Mouse (Mus musculus): ENCODE results near the gene Gpr1. TPM values are rescaled to one million over a fixed set of nuclear protein-coding genes. Genes with fewer than 3 reads are reported as not detected.

Gpr1 gene
- under 1 TPM; 0.25 to 0.87 (median 0.72) TPM for total RNA-seq (2022)

- no peak for DNase-seq (ENCODE audit: low spot score in 2 of 2)
Measured at GRCm38 (mm10) chr1:63214271-63214558, at the start of gene Gpr1. Gpr1 (minus strand) TSS chr1:63214543.

DNA sequence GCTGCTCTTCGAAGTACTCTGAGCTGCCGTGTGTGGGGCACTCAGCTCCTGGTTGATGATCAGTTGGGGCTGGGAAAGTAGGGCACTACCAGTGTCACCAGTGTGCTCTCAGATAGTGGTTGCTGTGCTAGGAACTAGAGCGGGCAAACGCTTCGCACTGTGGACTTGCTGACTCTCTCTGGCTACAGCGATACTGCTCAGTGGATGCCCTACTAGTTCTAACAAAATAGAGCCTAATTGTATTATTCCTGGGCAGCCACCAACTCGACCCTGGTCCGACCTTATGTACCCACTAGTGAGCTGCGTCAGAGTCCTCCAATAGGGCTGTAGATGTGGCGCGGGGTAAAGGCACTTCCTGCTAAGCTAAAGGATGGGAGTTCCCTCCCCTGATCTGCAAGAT, 49.3 kb upstream of the Gpr1 start:
- DNase-seq (ENCODE audit: low spot score in 2 of 2) = no peak

DNA sequence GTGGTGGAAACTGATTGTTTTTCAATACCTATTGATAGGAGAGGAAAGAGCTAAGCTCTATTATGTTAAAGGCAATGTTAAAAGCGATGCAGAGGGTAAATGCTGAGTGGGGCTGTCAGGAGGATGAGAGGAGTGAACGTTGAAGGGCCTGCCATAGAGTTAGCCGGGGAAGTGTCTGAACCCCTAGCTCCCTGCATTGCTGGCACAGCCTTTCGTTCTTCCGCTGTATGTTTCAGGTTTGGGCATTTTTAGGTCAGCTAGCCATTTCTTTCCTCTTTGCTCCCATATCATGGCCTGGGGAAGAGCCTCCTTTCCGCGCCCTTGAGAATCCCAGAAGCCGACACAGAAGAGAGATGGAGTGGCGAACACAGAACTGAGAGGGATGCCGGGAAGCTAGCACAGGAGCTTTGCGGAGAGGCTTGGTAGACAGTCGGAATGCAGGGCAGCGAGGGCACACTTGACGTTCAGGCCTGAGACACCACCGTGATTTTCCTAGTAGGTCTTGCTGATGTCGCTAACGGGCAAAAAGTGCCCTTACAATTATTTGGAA, 46.8 kb upstream of the Gpr1 start:
- DNase-seq (ENCODE audit: low spot score in 2 of 2) = no peak

DNA sequence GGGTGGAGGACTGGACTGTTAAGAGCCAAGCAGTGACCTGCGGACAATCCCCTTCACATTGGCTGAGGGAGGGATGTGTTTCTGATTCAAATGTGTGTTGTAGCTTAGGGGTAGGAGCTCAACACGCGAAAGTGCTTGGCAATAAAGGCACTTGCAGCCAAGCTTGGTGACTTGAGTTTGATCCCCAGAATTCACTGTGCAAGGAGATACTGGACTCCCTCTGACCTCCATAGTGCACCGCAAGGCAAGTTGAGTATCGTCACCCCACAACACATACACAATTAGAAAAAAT, 46.3 kb upstream of the Gpr1 start:
- DNase-seq (ENCODE audit: low spot score in 2 of 2) = no peak

GRCm38 (mm10) chr1:63259916-63260741, 45.8 kb upstream of the Gpr1 start:
- DNase-seq (ENCODE audit: low spot score in 2 of 2) = no peak

DNA sequence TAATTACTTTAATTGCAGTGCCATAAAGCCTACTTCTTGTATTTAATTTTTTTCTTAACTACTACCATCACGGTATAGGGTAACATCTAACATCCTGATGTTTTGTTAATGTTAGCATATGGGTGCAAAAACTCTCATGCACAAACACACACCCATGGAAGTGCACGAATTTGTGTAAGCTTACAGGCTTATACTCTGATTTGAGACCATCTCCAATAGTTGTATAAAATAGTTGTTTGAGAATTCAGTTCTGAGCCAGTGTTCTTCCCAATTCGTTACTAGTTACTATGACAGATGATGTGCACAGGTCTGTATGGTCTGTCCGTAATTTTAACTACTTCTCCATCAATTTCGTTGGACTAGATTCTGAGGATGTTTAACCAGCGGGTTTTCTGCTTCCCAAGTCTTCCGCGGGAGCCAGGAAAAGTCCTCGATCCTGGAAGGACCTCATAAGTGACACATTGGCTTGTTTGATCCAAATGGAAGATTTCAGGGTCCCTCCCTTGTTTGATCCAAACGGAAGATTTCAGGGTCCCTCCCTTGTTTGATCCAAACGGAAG, 45.0 kb upstream of the Gpr1 start:
- no peak for DNase-seq (ENCODE audit: low spot score in 2 of 2)

- DNase-seq (ENCODE audit: low spot score in 2 of 2) = no peak
Measured at GRCm38 (mm10) chr1:63258501-63258900, 44.2 kb upstream of the Gpr1 start.

DNA sequence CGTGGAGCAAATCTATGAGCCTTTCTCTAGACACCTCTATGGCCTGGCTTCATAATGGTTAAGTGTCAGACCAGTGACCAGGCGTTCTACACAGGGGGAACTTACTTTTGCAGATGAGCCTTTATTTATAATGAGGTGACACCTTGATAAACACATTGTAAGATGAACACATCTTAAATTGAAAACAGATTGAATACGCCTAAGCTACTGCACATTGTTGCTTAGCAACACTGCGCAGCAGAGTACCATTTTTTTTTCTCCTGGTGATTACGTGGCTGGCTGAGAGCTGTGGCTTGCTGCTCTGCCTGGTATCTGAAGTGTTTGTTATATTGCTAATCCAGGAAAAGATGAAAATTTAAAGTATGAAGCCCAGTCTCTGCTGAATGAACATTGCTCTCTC, 41.7 kb upstream of the Gpr1 start:
- peak in 1 of 2 experiments; percentile 33 for DNase-seq (ENCODE audit: low spot score in 2 of 2)

- DNase-seq (ENCODE audit: low spot score in 2 of 2) = no peak
Measured at GRCm38 (mm10) chr1:63255101-63255500, 40.8 kb upstream of the Gpr1 start.

- DNase-seq (ENCODE audit: low spot score in 2 of 2) = no peak
Measured at GRCm38 (mm10) chr1:63253291-63253690, 38.9 kb upstream of the Gpr1 start.

DNA sequence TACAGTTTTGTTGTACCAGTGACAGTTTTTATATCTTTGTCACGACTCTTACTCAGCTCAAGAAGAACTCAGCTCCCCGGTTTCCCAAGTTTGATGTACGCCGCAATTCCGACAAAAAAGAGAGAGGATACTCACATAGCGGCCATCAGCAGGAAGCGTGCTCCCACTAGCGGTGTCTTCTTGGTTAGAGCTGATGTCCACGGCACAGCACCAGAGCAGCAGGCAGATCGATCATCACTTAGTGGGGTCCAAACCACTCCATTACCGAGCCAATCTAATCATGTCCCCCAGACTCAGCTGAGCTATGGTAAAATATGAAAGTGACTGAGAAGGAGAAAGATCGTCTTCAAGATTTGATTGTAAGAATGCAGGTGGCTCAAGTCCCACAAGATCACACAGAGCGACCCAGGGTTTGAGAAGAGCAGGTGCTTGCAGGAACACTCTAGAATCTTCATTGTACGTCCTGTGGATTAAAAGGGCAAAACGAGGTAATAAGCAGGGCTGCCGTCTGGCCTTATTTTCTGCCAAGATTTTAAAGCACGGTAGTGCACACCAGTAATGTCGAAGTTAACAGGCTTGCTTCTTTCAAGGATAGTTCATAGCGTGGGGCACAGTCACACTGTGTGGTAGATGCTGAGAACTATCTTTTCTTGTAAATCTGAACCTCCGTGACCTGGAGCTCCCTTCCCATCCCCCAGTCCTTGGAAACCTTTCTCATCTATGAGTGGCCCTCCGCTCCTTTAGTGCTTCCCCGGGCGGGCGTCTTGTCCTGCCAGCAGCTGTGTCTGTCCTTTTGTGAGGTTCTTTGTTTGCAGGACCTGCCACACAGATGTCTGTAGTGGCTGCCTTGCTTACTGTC, 38.2 kb upstream of the Gpr1 start:
- DNase-seq (ENCODE audit: low spot score in 2 of 2) = no peak

DNA sequence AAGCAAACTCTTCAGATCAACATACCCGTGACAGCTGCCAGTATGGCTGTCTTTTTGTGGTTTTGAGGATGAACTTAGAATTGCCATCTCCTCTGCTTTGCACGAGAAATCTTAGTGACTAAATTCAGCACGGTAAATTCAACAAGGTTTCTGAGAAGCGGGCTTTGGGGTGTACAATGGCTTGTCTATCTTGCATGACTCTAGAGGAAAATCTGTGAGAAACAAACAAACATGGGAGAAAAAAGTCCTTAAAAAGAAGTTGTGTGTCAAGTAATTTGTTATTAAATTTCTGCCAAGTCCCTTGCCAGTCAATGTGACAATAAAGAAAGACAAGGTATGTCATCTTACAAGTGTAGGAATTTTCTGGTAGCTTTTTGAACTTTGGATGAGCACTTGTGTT, 34.9 kb upstream of the Gpr1 start:
- no peak for DNase-seq (ENCODE audit: low spot score in 2 of 2)

- no peak for DNase-seq (ENCODE audit: low spot score in 2 of 2)
Measured at GRCm38 (mm10) chr1:63248360-63248851, 34.1 kb upstream of the Gpr1 start.

DNA sequence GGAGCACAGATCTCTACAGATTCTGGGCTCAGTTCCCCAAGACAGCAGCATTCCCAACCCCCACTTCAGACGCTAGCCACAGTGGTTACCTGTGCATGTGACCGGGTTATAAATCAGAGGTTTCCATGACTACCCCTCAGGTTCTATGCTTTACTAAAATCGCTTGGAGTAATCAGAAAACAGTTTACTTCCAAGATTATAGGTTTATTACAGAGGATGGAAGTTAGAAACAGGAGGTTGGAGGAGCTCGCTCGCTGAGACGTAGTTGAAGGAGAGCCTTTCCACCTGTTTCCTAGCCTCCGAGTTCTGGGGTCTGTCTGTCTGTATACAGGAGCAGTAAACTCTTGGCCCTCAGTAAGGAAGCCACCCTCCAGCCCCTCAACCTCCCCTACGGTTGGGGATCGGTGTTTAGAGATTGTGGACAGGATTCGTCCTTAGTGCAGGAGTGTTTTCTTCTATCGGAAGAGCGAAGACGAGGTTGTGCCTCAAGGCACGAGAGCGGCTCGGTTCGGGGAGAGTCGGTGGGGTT, 33.6 kb upstream of the Gpr1 start:
- DNase-seq (ENCODE audit: low spot score in 2 of 2) = no peak

- no peak for DNase-seq (ENCODE audit: low spot score in 2 of 2)
Measured at GRCm38 (mm10) chr1:63246862-63247521, 32.6 kb upstream of the Gpr1 start.

GRCm38 (mm10) chr1:63243854-63244253, 29.5 kb upstream of the Gpr1 start:
- DNase-seq (ENCODE audit: low spot score in 2 of 2) = no peak

DNA sequence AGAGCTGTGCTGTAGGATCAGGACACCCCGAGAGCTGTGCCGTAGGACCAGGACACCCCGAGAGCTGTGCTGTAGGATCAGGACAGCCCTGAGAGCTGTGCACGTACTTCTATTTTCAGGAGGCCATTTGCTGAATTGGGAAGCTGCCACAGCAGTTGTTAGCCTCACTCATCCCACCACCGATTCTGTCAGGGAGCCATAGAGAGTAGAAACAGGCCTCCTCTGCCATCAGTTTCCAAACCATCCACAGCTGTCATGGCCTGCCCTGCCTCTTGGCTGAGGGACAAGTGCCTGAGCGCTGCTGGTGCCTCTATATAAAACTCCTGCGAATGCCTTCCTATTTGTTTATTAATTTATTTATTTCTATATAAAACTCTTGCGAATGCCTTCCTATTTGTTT, 25.4 kb upstream of the Gpr1 start:
- DNase-seq (ENCODE audit: low spot score in 2 of 2) = no peak

DNA sequence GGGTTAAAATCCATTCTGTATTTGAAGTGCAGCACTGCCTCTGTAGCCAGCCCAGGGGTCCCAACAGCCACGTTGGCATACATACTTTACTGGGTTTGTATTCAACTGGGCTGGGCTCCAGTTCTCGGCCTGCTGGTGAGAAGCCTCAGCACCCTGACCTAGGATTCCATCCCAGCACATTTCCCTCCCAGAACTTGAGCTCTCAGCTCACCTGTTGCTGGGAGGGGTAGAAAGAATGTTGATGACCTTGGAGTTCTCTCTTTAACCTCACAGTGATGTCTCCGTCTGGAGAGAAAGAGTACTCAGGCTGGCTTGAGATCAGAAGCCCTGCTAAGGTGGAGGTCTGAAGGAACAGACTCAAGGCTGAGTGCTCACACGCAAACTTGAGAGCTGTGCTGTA, 25.0 kb upstream of the Gpr1 start:
- DNase-seq (ENCODE audit: low spot score in 2 of 2) = no peak

DNA sequence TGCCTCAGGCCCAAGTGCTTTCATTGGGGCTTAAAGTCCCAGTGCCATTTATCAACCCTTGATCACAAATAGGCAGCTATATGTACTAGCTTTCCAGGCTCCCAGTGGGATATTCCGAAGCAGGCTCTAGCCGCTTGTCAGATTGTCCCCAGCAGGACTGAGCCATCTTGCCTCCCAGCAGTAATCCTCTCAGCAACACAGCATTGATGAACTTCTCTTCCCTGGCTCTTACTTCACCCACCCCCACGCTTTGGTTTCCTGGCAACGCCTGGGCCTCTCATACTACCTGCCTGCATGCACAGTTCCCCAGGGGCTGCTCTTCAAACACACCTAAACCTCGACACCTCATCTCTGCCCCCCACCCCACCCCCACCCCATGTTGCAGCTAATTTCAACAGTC, 23.0 kb upstream of the Gpr1 start:
- no peak for DNase-seq (ENCODE audit: low spot score in 2 of 2)

DNA sequence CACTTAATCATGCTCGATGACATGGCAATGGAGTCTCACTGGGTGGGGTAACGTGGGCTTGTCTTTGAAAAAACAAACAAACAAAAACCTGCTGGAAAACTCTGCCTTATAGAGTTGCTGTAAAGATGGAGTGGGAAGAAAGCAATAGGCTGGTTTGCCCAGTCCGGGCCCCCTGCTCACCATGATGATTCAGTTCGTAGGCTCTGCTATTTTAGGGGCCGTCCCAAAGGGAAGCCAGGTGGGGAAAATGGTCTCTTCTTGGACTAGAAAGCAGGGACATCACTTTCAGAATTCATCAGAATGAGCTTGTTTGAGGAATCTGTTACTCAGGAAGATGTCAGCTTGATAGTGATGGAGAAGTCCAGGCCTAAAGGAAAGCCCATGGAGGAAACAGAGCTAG, 12.9 kb upstream of the Gpr1 start:
- no peak for DNase-seq (ENCODE audit: low spot score in 2 of 2)

DNA sequence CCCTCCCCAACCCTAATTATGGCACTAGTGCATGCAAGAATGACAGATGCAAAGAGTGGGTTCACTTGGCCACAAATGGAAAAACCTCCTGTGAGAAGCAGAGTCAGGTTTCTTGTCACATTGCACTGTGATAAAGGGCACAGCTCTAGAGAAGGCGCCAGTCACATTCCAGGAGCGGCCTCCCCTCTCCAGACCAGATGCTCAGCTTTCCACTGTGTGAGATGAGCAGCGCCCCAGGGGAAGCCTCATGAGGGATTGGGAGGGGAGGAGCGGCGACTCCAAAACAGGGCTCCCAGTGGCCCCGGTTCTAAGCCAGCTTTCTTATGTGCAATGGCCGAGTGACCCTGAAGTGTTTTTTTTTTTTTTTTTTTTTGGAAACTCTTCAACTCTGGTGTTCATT, 11.5 kb upstream of the Gpr1 start:
- no peak for DNase-seq (ENCODE audit: low spot score in 2 of 2)

DNA sequence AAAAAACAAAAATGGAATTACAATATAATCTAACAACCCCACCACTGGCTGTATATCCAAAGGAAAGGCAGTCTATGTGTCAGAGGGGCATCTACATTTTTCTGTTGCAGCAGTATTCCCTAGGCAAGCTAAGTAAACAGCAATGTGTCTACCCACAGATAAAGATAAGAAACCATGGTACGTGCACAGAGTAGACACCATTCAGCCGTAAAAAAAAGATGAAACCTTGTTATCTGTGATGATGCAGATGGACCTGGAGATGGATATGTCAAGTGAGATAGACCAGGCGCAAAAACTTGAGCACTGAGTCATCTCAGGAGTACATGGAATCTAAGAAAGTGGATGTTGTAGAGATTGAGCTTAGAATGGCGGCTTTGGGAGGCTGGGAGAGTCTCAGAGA, 10.7 kb upstream of the Gpr1 start:
- no peak for DNase-seq (ENCODE audit: low spot score in 2 of 2)
